Mouse (Mus musculus): ENCODE results near the gene Mkrn2os.
"Not testable (repeated sequence)": the region's sequence is repeated elsewhere in the genome, so short reads cannot be mapped to it uniquely, and the experiment has no call there.

The Mkrn2os gene

GRCm38 (mm10) chr6:115592458-115592857 is at the start of gene Mkrn2os:
Gene Mkrn2os (minus strand): TSS chr6:115592576.
- in situ Hi-C loops (cut with MboI; ENCODE audit: unreplicated experiment in 2 of 2), result no loop called here

GRCm38 (mm10) chr6:115638188-115638587 is 45.8 kb upstream of the Mkrn2os start:
- in situ Hi-C loops (cut with MboI; ENCODE audit: unreplicated experiment in 2 of 2), result not testable (repeated sequence)

GRCm38 (mm10) chr6:115634015-115634414 is 41.6 kb upstream of the Mkrn2os start:
- in situ Hi-C loops (cut with MboI; ENCODE audit: unreplicated experiment in 2 of 2), result no loop called here

GRCm38 (mm10) chr6:115631056-115631795 is 38.9 kb upstream of the Mkrn2os start:
- in situ Hi-C loops (cut with MboI; ENCODE audit: unreplicated experiment in 2 of 2), result no loop called here

- in situ Hi-C loops (cut with MboI; ENCODE audit: unreplicated experiment in 2 of 2), result no loop called here
Observed at GRCm38 (mm10) chr6:115626121-115626520, 33.7 kb upstream of the Mkrn2os start.

- in situ Hi-C loops (cut with MboI; ENCODE audit: unreplicated experiment in 2 of 2), result no loop called here
Observed at GRCm38 (mm10) chr6:115620942-115621341, 28.6 kb upstream of the Mkrn2os start.

GRCm38 (mm10) chr6:115619818-115620217 is 27.4 kb upstream of the Mkrn2os start:
- in situ Hi-C loops (cut with MboI; ENCODE audit: unreplicated experiment in 2 of 2), result no loop called here

- in situ Hi-C loops (cut with MboI; ENCODE audit: unreplicated experiment in 2 of 2), result no loop called here
Observed at GRCm38 (mm10) chr6:115615983-115616382, 23.6 kb upstream of the Mkrn2os start.

- in situ Hi-C loops (cut with MboI; ENCODE audit: unreplicated experiment in 2 of 2), result no loop called here
Observed at GRCm38 (mm10) chr6:115613793-115614192, 21.4 kb upstream of the Mkrn2os start.

- in situ Hi-C loops (cut with MboI; ENCODE audit: unreplicated experiment in 2 of 2), result no loop called here
Observed at GRCm38 (mm10) chr6:115610301-115610700, 17.9 kb upstream of the Mkrn2os start.

- in situ Hi-C loops (cut with MboI; ENCODE audit: unreplicated experiment in 2 of 2), result loop anchor here in 1 of 2 experiments (10.0 kb wide), 1 partner anchor 64 kb away; the partner anchor contains the start of gene Tsen2
Observed at GRCm38 (mm10) chr6:115609121-115609520, 16.7 kb upstream of the Mkrn2os start.

- in situ Hi-C loops (cut with MboI; ENCODE audit: unreplicated experiment in 2 of 2), result loop anchor here in 1 of 2 experiments (10.0 kb wide), 1 partner anchor 63 kb away; the partner anchor contains the start of gene Tsen2
Observed at GRCm38 (mm10) chr6:115607429-115607828, 15.1 kb upstream of the Mkrn2os start.

GRCm38 (mm10) chr6:115606461-115606860 is 14.1 kb upstream of the Mkrn2os start:
- in situ Hi-C loops (cut with MboI; ENCODE audit: unreplicated experiment in 2 of 2), result loop anchor here in 1 of 2 experiments (10.0 kb wide), 1 partner anchor 62 kb away; the partner anchor contains the start of gene Tsen2

GRCm38 (mm10) chr6:115601715-115602523 is 9.5 kb upstream of the Mkrn2os start, which contains the start of gene Mkrn2:
Gene Mkrn2 (plus strand): TSS chr6:115601902.
- in situ Hi-C loops (cut with MboI; ENCODE audit: unreplicated experiment in 2 of 2), result loop anchor here in 1 of 2 experiments (10.0 kb wide), 1 partner anchor 57 kb away; the partner anchor contains the start of gene Tsen2

- in situ Hi-C loops (cut with MboI; ENCODE audit: unreplicated experiment in 2 of 2), result loop anchor here in 1 of 2 experiments (10.0 kb wide), 1 partner anchor 57 kb away; the partner anchor contains the start of gene Tsen2
Observed at GRCm38 (mm10) chr6:115601322-115601714, 8.9 kb upstream of the Mkrn2os start.

- in situ Hi-C loops (cut with MboI; ENCODE audit: unreplicated experiment in 2 of 2), result no loop called here
Observed at GRCm38 (mm10) chr6:115595667-115596066, 3.3 kb upstream of the Mkrn2os start.

GRCm38 (mm10) chr6:115594463-115594862 is 2.1 kb upstream of the Mkrn2os start:
- in situ Hi-C loops (cut with MboI; ENCODE audit: unreplicated experiment in 2 of 2), result no loop called here

- in situ Hi-C loops (cut with MboI; ENCODE audit: unreplicated experiment in 2 of 2), result no loop called here
Observed at GRCm38 (mm10) chr6:115593252-115593651, 876 bp upstream of the Mkrn2os start.

- in situ Hi-C loops (cut with MboI; ENCODE audit: unreplicated experiment in 2 of 2), result no loop called here
Observed at GRCm38 (mm10) chr6:115591692-115592359, 550 bp downstream of the Mkrn2os start.

- in situ Hi-C loops (cut with MboI; ENCODE audit: unreplicated experiment in 2 of 2), result no loop called here
Observed at GRCm38 (mm10) chr6:115586321-115586720, 6.1 kb downstream of the Mkrn2os start.

GRCm38 (mm10) chr6:115584176-115584575 is 8.2 kb downstream of the Mkrn2os start:
- in situ Hi-C loops (cut with MboI; ENCODE audit: unreplicated experiment in 2 of 2), result no loop called here
